Mouse (Mus musculus) forebrain, embryonic 10.5 days (tissue): ENCODE data around the gene Tmem135. TPM values are rescaled to one million over a fixed set of nuclear protein-coding genes. Genes with fewer than 3 reads are reported as not detected.

Experiments
- DNase-seq: peaks from one replicate; pipeline ENCODE4 v3.0.0-alpha.2; 2017; ENCODE audit warnings: low spot score; ENCODE audit errors: extremely low spot score
- H3K27ac ChIP-seq: fragments of 300-500 bp; sonication (generic); 2 replicates; pipeline ENCODE4 v1.5.1; 2016; ENCODE audit warnings: mild to moderate bottlenecking
- H3K27me3 ChIP-seq: fragments of 300-500 bp; sonication (generic); 2 replicates; pipeline ENCODE4 v1.6.1; 2016; ENCODE audit warnings: mild to moderate bottlenecking; ENCODE audit not compliant: poor library complexity, severe bottlenecking
- H3K36me3 ChIP-seq: fragments of 300-500 bp; sonication (generic); replicated peaks from 2 replicates; pipeline ENCODE4 v1.6.1; 2016; ENCODE audit warnings: mild to moderate bottlenecking, moderate library complexity
- H3K4me1 ChIP-seq: fragments of 300-500 bp; sonication (generic); 2 replicates; pipeline ENCODE4 v1.6.1; 2016
- H3K4me3 ChIP-seq: fragments of 300-500 bp; sonication (generic); 2 replicates; pipeline ENCODE4 v1.5.1; 2016; ENCODE audit warnings: mild to moderate bottlenecking, moderate library complexity
- H3K9me3 ChIP-seq: fragments of 300-500 bp; sonication (generic); 2 replicates; pipeline ENCODE4 v1.6.1; 2016; ENCODE audit warnings: mild to moderate bottlenecking, moderate library complexity
- WGBS: fragments of 180-500 bp; shearing (Covaris S2); methylation state at CpG from one replicate; pipeline ENCODE4 v1.1.7; 2016; 5-methylcytosine and 5-hydroxymethylcytosine counted together
- polyA plus RNA-seq: library from polyadenylated mRNA; unstranded; fragments of >200 nt; fragmentation: Nextera tagmentation; extraction: Ambion mirVana; gene quantifications from 2 replicates; pipeline ENCODE4 v1.2.1, GENCODE M21; 2016

Tmem135 gene
- polyA plus RNA-seq, 1 experiment from 2014 or later, result 16.5 TPM

DNA sequence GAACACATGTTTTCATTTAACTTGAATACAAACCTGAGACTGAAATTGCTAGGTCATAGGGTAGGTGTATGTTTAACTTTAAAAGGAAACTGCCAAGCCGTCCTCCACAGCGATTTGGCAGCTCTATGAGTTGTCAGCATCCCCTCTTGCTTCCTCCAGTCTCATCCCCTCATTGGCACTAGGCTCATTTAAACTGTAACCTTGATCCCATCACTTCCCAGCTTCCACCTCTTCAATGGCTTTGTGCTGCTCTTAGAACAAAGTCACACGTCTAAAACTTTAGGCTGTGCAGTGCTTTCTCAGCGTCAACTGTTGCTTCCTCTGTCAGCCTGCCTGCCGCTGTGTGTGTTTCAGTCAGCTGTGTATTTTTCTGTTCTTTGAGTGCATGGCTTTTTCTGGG is 23.1 kb upstream of the Tmem135 start:
- 59% methylated on average over 5 of the region's 5 CpGs for WGBS
- no peak overlapping the region for H3K27ac ChIP-seq
- H3K36me3 ChIP-seq, result no peaks in the 10 kb centered on the region
- peaks cover 33% of the 10 kb centered on the region for H3K4me1 ChIP-seq
- no peak overlapping the region for H3K4me3 ChIP-seq
- no peaks in the 10 kb centered on the region for H3K27me3 ChIP-seq
- no peaks in the 10 kb centered on the region for H3K9me3 ChIP-seq
- DNase-seq, result no peak

DNA sequence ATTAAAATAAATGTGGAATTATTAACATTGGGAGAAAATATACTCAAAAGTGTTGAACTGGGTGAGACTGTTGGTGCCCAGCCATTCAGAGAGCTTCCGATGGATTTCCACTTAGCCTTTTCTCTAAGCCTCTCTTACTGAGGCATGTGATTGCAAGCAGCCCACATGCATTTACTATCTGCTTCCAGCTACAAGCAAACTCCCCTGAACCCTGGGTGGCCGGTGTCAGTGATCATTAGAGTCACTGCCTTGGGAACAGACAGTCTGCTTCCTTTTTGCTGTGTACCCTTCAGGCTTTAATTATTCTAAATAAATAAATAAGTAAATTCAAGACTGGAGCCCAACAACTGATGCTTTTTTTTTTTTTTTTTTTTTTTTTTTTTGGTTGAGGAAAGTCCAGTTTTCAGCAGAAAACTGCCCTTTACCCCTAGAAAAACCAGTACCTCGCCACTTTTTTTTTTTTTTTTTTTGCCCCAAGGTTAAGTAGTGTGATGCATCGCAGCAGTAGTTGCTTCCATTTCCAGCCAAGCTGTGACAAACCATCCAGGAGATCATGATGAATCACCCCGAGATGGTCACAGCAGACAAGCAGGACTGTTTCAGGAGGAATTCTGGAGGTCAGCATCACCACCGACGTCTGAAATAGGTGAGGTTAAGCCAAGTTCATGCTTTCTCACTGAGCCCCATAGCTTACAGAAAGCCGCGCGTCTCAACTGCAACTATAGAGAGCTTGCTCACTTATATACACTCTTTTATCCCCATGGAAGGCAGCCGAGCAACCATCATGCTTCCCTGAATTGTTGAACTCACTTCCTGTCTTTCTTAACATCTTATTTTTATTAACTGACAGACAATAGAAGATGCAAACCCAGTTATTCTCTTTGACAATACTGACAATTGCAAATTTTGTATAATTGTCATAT is 22.0 kb upstream of the Tmem135 start:
- 68% methylated on average over 11 of the region's 11 CpGs for WGBS
- no peaks in the 10 kb centered on the region for H3K9me3 ChIP-seq
- no peak overlapping the region for H3K4me3 ChIP-seq
- no peaks in the 10 kb centered on the region for H3K36me3 ChIP-seq
- no peaks in the 10 kb centered on the region for H3K27me3 ChIP-seq
- DNase-seq, result no peak
- no peak overlapping the region for H3K27ac ChIP-seq
- peaks cover 33% of the 10 kb centered on the region for H3K4me1 ChIP-seq

DNA sequence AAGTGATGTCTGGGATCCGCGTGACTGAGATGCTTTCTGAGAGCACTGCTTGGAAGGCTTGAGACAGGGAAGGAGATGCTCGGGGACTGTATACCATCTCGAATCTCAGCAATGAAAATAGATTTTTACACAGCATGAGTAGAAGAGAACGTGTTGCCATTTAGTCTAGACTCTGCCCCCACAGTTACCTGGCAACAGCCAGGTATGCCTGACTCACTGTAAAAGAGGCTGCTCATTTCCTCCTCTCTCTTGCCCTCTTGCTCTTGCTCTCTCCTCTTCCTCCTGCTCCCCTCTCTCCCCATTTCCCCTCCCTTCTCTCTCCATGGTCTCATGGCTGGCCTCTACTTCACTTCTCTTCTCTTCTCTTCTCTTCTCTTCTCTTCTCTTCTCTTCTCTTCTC is 20.6 kb upstream of the Tmem135 start:
- Histone ChIP-seq H3K27ac (no peak overlapping the region), H3K9me3 (no peaks in the 10 kb centered on the region), H3K27me3 (no peaks in the 10 kb centered on the region), H3K4me3 (no peak overlapping the region), H3K4me1 (peaks cover 33% of the 10 kb centered on the region), H3K36me3 (no peaks in the 10 kb centered on the region)
- 88% methylated on average over 5 of the region's 5 CpGs for WGBS
- DNase-seq, result no peak

DNA sequence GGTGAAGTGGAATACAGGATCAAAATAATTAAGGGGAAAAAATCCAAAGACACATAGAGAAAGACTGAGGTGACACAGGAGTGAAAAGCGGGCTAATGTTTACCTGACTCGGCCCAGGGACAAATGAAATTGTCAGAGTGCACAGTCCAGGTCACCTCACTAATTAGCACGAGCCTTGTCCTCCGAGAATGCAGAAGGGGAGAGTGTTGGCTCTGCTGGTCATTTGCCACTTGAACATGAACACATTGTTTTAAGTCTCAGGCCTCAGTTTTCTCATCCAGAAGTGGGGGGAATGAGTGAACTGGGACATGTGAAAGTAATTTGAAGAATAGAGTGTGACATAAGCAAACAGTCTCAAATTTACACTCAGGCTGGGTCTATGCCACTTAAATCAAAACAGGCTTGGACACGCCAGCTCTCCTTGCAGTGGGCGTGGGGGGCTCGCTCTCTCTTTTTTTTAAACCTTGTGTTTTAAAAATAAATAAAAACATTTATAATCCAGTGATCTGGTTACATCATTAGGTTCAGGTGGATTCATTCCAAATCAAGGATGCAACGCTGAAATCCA is 19.8 kb upstream of the Tmem135 start:
- H3K27me3 ChIP-seq, result no peaks in the 10 kb centered on the region
- H3K4me3 ChIP-seq, result no peak overlapping the region
- H3K4me1 ChIP-seq, result peaks cover 33% of the 10 kb centered on the region
- no peaks in the 10 kb centered on the region for H3K36me3 ChIP-seq
- no peak overlapping the region for H3K27ac ChIP-seq
- no peak for DNase-seq
- no peaks in the 10 kb centered on the region for H3K9me3 ChIP-seq
- WGBS, result 50% methylated on average over 8 of the region's 8 CpGs

DNA sequence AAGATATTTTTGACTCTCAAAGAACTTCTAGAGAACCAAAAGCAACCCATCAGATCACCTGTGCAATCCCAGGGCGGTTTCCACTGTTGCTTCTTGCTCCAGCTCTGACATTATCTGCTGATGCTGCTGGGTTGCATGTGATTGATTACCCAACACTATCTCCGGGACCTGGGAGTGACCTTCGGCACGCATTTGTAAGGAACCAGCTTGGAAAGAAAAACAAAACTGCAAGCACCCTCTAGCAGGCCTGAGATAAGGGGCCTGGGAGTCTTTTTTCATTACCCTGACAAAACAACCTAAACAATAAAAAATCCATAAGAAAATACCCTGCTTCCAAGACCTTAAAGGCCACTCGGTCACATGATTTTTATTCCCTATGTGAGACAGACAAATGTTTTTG is 19.2 kb upstream of the Tmem135 start:
- no peaks in the 10 kb centered on the region for H3K9me3 ChIP-seq
- H3K4me3 ChIP-seq, result no peak overlapping the region
- H3K27me3 ChIP-seq, result no peaks in the 10 kb centered on the region
- H3K27ac ChIP-seq, result no peak overlapping the region
- no peaks in the 10 kb centered on the region for H3K36me3 ChIP-seq
- peaks cover 33% of the 10 kb centered on the region for H3K4me1 ChIP-seq
- 39% methylated on average over 5 of the region's 5 CpGs for WGBS
- DNase-seq, result no peak

DNA sequence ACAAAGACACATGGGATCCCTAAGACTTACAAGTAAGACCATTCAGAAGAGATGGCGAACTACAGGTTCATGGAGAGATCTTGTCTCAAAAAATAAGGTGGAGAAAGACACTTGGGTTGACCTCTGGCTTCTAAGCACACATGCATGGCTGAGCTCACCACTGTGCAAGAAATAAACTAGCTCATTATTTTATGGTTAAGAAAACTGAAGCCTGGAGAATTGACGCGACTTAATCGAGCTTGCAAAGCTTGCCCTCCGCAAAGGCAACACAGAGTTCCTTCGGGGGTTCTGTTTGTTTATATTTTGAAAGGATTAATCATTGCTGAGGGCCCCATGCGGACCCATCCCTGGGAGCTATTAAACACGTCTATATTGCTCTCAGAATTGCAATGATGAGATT is 18.6 kb upstream of the Tmem135 start:
- H3K27me3 ChIP-seq, result no peaks in the 10 kb centered on the region
- DNase-seq, result no peak
- H3K4me1 ChIP-seq, result peaks cover 39% of the 10 kb centered on the region
- H3K36me3 ChIP-seq, result no peaks in the 10 kb centered on the region
- no peak overlapping the region for H3K4me3 ChIP-seq
- H3K27ac ChIP-seq, result no peak overlapping the region
- H3K9me3 ChIP-seq, result no peaks in the 10 kb centered on the region
- WGBS, result 64% methylated on average over 8 of the region's 8 CpGs

DNA sequence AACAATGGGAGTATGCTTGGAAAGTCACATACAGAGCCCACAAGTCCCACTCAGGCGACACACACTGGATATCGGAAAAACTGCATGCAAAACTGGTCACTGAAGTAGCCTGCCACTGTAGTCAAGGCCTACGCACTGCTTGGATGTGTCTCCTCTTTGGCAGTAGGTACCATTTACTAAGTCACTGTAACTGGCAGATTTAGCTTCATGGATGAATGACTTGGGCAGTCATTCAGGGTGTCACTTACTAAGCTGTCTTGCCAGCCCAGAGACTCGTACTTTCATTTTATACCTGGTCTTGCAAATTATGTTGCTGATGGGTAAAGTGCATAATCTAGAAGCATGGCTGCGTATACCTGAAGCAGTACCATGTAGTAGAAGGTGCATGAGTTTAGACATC is 17.3 kb upstream of the Tmem135 start:
- 91% methylated on average over 5 of the region's 5 CpGs for WGBS
- Histone ChIP-seq H3K4me3 (no peak overlapping the region), H3K36me3 (no peaks in the 10 kb centered on the region), H3K27me3 (no peaks in the 10 kb centered on the region), H3K9me3 (no peaks in the 10 kb centered on the region), H3K4me1 (peaks cover 37% of the 10 kb centered on the region), H3K27ac (no peak overlapping the region)
- DNase-seq, result no peak

DNA sequence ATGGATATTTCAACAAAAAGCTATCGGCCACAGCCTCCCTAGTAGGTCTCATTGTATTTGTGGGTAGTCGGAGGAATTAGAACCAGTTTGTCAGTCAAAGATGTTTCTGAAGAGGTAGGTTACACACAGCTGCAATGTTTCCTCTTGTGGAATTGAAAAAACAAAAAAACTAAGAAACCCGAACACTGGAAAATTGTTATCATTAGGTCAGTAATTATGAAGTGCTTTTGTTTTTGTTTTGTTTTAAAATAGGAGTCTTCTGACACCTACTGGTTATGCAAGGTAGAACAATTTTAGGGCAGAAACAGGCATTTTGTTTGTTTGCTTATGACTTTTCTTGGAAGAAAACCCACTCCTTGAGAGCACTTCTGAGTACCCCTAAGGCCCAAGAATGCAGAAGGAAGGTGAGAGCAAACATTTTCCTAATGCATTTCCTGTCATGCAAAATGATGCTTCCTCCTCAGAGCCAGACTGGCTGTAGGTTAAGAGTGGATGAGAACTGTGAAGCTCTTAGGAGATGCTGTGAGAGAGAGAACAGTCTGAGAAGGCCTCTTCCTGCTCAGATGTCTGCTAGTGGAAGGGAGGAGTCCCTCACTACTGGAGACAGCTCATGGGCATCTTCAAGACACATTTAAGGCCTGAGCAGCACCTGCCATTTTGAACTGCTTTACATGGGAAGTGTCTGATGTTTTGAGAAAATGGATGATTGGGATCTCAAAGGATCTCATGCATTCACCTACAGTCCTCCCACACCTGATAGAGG is 15.1 kb upstream of the Tmem135 start:
- no peak overlapping the region for H3K27ac ChIP-seq
- DNase-seq, result no peak
- no peaks in the 10 kb centered on the region for H3K9me3 ChIP-seq
- no peak overlapping the region for H3K4me3 ChIP-seq
- no peaks in the 10 kb centered on the region for H3K36me3 ChIP-seq
- H3K27me3 ChIP-seq, result no peaks in the 10 kb centered on the region
- WGBS, result 67% methylated on average over 3 of the region's 3 CpGs
- H3K4me1 ChIP-seq, result peaks cover 32% of the 10 kb centered on the region

DNA sequence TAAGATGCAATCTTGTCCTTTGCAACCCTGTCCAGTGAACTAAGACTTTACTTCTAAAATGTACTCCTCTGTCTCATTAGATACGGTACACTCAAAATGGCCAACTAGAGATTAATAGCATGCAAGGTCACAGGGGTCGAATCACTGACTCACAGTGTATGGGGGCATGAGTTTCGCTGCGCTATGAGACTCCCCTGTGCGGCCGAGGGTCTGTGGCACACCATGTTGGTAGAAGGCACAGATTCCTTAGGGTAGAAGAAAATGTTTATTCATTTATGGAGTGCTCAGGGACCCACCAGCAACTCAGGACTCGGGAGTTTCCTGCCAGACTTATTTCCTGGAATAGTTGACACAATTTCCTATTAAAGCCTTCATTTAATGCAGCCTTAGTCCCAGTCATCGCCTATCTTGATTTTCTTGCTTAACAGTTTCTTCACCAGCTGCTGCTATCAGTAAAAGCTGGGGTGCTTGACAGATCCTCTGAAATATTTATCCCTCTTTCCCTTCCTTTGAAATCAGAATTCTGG is 14.2 kb upstream of the Tmem135 start:
- Histone ChIP-seq H3K9me3 (no peaks in the 10 kb centered on the region), H3K36me3 (no peaks in the 10 kb centered on the region), H3K4me3 (no peak overlapping the region), H3K27me3 (no peaks in the 10 kb centered on the region), H3K4me1 (peaks cover 23% of the 10 kb centered on the region), H3K27ac (no peak overlapping the region)
- DNase-seq, result no peak
- 80% methylated on average over 8 of the region's 8 CpGs for WGBS

DNA sequence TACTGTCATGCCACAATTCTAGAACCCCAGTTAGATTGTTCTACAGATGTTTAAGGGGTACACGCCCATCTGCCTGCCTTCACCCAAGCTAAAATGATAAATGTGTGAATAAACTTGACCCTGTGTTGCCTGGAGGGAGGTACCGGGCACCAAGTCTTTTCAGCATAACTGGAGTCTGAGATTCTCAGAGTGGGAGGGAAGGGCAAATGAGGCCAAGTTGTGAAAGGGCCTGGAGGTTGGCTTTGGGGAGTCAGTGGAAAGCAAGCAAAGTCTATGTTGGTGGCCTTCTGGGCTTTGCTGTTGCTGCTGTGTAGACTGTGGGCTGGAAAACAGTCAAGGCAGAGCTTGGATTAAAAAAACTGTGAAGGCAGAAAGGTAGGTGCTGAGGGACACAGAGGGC is 13.7 kb upstream of the Tmem135 start:
- Histone ChIP-seq H3K4me1 (peaks cover 18% of the 10 kb centered on the region), H3K36me3 (peaks cover under 1% of the 10 kb centered on the region; the same call in 1 of the 2 replicates), H3K9me3 (no peaks in the 10 kb centered on the region), H3K27me3 (no peaks in the 10 kb centered on the region), H3K27ac (no peak overlapping the region), H3K4me3 (no peak overlapping the region)
- 85% methylated on average over 2 of the region's 2 CpGs for WGBS
- no peak for DNase-seq

DNA sequence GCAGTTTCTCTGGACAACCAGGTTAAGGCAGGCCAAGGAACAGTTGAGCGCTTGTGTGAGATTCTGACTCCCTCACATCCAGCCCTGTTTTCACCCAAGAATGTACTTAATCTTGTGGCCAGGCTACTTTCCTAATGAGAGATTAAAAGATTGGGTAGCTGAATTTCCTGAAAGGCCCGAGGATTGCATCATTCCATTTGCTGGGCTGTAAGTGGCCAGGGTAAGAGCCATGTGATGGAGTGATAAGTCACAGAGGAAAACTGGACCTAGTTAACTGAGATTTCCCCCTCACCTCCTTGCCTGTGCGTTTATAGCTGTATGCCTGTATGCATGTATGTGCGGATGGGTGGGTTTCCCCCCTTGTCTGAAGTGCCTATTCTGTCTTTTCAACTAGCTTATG is 12.0 kb upstream of the Tmem135 start:
- DNase-seq, result no peak

DNA sequence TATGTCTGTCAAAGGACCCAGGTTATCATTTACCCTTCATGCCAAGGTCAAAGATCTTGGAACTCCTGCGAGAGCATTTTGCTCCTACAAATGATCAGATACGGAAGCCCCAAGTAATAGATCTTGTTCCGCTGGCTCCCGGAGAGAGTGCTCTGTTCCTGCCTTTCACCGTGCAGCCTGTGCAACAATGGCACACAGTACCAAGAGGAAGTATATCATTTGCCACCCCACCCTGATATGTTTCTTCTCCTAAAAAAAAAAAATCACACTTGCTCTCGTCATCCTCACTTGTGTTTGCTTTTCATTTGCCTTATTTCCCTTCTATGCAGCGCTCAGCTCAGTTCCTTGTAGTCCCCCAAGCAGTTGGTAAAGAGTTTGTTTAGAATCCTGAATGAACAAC is 8.1 kb upstream of the Tmem135 start:
- no peak for DNase-seq
- H3K27ac ChIP-seq, result no peak overlapping the region
- 0 out of 2 replicates have a peak, but pooled peaks cover 4% of the 10 kb centered on the region for H3K27me3 ChIP-seq
- H3K9me3 ChIP-seq, result no peaks in the 10 kb centered on the region
- 92% methylated on average over 7 of the region's 7 CpGs for WGBS
- H3K4me1 ChIP-seq, result peaks cover 22% of the 10 kb centered on the region
- H3K4me3 ChIP-seq, result no peak overlapping the region
- H3K36me3 ChIP-seq, result peaks cover 48% of the 10 kb centered on the region

More for the DNA sequence above, 12.0 kb upstream of the Tmem135 start:
- Histone ChIP-seq H3K9me3 (no peaks in the 10 kb centered on the region), H3K4me1 (peaks cover 16% of the 10 kb centered on the region), H3K27me3 (0 out of 2 replicates have a peak, but pooled peaks cover 3% of the 10 kb centered on the region), H3K4me3 (no peak overlapping the region), H3K36me3 (peaks cover 16% of the 10 kb centered on the region), H3K27ac (no peak overlapping the region)
- 71% methylated on average over 4 of the region's 4 CpGs for WGBS
